Mouse (Mus musculus): ENCODE measurements around the gene Oxa1l.

- TF ChIP-seq CTCF (IDR thresholded peaks at IDR 0.05 in 2 of 3, conservative IDR thresholded peaks at IDR 0.05 in 1 of 3; ENCODE audit: control insufficient read depth in 1 of 3, insufficient read depth in 1 of 3, low read depth in 2 of 3, low read length in 3 of 3, poor library complexity in 1 of 3, severe bottlenecking in 1 of 3) (no peak), POLR2A (IDR thresholded peaks at IDR 0.05; ENCODE audit: control insufficient read depth in 1 of 2, insufficient read depth in 1 of 2, low read depth in 1 of 2, low read length in 2 of 2, poor library complexity in 1 of 2) (no peak), MAX (IDR thresholded peaks at IDR 0.05; ENCODE audit: low read length) (no peak), MEF2A (IDR thresholded peaks at IDR 0.05; ENCODE audit: extremely low read depth, insufficient replicate concordance, low read depth, low read length, poor library complexity, severe bottlenecking) (no peak)
Measured at GRCm38 (mm10) chr14:54409057-54409645, 48.5 kb downstream of the Oxa1l start.
